Mouse (Mus musculus): ENCODE measurements around the gene Vars.
A peak's percentile ranks its signal among the peaks of the same experiment; 100 is the strongest.
"Not testable (repeated sequence)": the region's sequence is repeated elsewhere in the genome, so short reads cannot be mapped to it uniquely, and the experiment has no call there.

- peak; percentile 42; the same call in 1 of the 2 replicates for TF ChIP-seq POLR2A (IDR thresholded peaks at IDR 0.05; ENCODE audit: control insufficient read depth, low read depth, low read length)
- not testable (repeated sequence) for TF ChIP-seq CTCF (IDR thresholded peaks at IDR 0.05; ENCODE audit: control insufficient read depth, insufficient read depth, insufficient replicate concordance, low read depth, low read length)
Measured at GRCm38 (mm10) chr17:34972069-34972749, 28.6 kb upstream of the Vars start, which contains the start of the genes Hspa1a and Hspa1l.
